Mouse (Mus musculus) heart, postnatal 0 days (tissue): ENCODE measurements around the gene Osbpl2.

Experiments
- CTCF ChIP-seq: IDR thresholded peaks from 2 replicates; pipeline ENCODE4 v1.5.1; 2016; ENCODE audit warnings: antibody characterized with exemption, control low read depth, low read depth
- EP300 ChIP-seq: IDR thresholded peaks from 2 replicates; pipeline ENCODE4 v1.6.1; 2016; ENCODE audit warnings: antibody characterized with exemption, low read depth

- no peak for TF ChIP-seq CTCF
- TF ChIP-seq EP300: no peak
Measured at GRCm38 (mm10) chr2:180090285-180090684, 28.8 kb upstream of the Osbpl2 start.
